Mouse (Mus musculus): Measurements from ENCODE around the gene Il27. TPM values are rescaled to one million over a fixed set of nuclear protein-coding genes. Genes with fewer than 3 reads are reported as not detected.
A peak's percentile ranks its signal among the peaks of the same experiment; 100 is the strongest.

Gene Il27
- polyA plus RNA-seq, 1 experiment, result 0.51 TPM

DNA sequence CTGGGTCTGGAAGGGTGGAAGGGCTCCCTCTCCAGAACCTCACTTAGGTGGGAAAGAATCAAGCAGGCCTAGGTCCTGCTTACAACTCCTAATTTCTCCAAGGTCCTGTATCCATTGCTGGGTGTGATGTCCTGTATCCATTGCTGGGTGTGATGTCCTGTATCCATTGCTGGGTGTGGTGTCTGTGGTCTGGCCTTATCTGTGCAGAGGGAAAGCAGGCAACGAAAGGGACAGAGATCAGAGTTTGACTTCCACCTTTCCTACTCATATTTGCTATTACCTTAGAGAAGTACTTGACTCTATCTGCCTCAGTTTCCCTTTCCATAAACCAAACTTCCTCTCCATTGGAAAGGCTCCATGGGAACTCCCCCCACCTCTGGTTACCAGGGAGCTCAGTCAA, 28.6 kb upstream of the Il27 start:
- Histone ChIP-seq H3K27ac (ENCODE audit: insufficient read depth, low read depth, low read length) (no peak overlapping the region), H3K27me3 (ENCODE audit: control insufficient read depth, insufficient read depth, low read length) (no peaks in the 10 kb centered on the region), H3K36me3 (ENCODE audit: control insufficient read depth, insufficient read depth, low read length) (no peaks in the 10 kb centered on the region), H3K4me1 (ENCODE audit: control insufficient read depth, insufficient read depth, insufficient read length, low read length) (peaks cover 7% of the 10 kb centered on the region; the same call in 1 of the 2 replicates), H3K4me3 (ENCODE audit: low read depth, low read length) (no peak overlapping the region)
- WGBS, result 54% methylated on average over 1 of the region's 1 CpGs
- TF ChIP-seq CTCF (IDR thresholded peaks at IDR 0.05; ENCODE audit: extremely low read depth, insufficient read length, insufficient replicate concordance, low read depth, low read length) (no peak), POLR2A (IDR thresholded peaks at IDR 0.05; ENCODE audit: low read depth, low read length) (no peak)

DNA sequence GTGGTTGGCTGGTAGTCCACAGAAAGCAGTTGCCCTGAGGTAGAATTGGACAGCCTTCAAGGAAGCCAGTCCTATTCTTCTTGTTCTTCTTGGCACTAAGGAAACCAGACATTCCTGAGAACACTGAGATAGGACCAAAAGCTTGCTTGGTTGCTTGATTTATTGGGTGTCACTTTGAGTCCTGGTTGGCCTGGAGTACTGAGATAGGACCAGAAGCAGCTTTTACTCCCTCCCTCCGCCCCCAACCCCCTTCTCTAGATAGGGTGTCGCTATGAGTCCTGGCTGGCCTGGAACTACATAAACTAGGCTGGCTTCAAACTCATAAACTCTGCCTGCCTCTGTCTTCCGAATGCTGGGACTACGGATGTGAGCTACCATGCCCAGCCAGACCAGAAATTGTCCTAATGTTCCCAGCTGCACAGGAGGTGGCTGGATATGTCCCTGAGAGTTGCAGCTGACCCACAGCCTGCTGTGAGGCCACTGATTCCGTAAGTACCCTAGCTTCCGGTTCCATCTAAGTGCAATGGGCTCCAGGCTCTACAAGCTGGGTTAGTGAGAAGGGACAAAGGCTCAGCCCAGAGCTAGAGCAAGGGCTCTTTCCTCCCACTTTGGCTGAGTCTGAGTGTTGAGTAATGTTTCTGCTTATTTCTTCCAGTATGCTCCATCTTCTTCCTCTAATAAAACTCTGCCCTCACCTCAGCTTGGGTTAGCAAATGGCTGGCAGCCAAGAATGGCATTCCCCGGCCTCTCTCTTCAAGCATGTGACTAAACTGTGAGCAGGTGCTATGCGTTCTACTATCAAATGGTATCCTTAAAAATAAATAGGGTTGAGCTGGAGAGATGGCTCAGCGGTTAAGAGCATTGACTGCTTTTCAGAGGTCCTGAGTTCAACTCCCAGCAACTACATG, 27.0 kb upstream of the Il27 start:
- H3K36me3 ChIP-seq (ENCODE audit: control insufficient read depth, insufficient read depth, low read length), result no peaks in the 10 kb centered on the region
- H3K27me3 ChIP-seq (ENCODE audit: control insufficient read depth, insufficient read depth, low read length), result no peaks in the 10 kb centered on the region
- no peak overlapping the region for H3K27ac ChIP-seq (ENCODE audit: insufficient read depth, low read depth, low read length)
- TF ChIP-seq POLR2A (IDR thresholded peaks at IDR 0.05; ENCODE audit: low read depth, low read length) (no peak), CTCF (IDR thresholded peaks at IDR 0.05; ENCODE audit: extremely low read depth, insufficient read length, insufficient replicate concordance, low read depth, low read length) (no peak)
- peaks cover 7% of the 10 kb centered on the region; the same call in 1 of the 2 replicates for H3K4me1 ChIP-seq (ENCODE audit: control insufficient read depth, insufficient read depth, insufficient read length, low read length)
- 48% methylated on average over 9 of the region's 9 CpGs for WGBS
- H3K4me3 ChIP-seq (ENCODE audit: low read depth, low read length), result no peak overlapping the region

DNA sequence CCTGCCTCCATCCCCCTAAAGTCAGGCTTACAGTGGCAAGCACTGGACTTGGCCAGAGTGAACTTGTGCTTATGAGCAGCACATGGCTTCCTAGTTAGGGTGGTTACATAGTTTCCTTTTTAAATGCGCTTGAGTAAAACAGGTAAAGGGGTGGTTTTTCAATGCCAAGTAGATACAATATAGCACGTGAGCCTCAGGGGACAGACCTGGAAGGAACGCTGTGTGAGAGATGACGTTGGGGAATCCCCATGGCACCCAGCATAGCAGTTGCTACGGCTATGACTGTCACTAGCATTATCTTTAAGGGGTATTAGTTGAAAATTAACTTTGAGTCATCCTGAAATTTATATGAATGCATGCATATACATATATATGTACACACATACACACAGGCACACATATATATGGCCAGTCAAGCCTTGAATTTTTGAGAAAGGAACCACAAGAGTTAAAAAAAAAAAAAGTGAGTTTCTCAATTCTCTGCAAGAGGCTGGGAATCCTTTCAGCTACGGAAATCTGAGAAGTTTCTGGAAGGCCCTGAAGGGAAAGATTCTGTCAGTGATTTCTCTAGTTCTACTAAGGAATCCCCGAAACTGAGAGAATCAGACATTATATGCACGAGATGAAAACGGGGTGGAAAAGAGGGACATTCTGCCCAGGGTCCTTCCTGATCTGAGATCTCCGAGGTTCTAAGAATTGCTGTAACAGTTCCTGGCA, 25.0 kb upstream of the Il27 start:
- H3K27me3 ChIP-seq (ENCODE audit: control insufficient read depth, insufficient read depth, low read length), result no peaks in the 10 kb centered on the region

DNA sequence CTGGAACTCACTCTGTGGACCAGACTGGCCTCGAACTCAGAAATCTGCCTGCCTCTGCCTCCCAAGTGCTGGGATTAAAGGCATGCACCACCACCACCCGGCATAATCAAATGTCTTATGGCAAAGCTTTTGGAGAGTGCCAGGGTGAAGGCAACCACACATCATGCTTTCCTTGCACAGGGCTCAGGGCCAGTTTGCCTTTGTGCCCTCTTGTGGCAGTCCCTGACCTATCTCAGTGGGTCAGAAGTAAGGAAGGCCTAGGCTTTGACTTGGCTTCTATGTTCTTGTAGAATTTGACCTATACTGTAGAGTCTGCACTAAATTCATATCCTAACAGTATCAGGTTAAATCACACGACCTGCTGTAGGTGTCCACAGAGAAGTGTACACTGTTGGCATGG, 22.0 kb upstream of the Il27 start:
- Histone ChIP-seq H3K27ac (ENCODE audit: insufficient read depth, low read depth, low read length) (no peak overlapping the region), H3K27me3 (ENCODE audit: control insufficient read depth, insufficient read depth, low read length) (no peaks in the 10 kb centered on the region), H3K4me3 (ENCODE audit: low read depth, low read length) (no peak overlapping the region), H3K4me1 (ENCODE audit: control insufficient read depth, insufficient read depth, insufficient read length, low read length) (no peaks in the 10 kb centered on the region; the same call in 1 of the 2 replicates), H3K36me3 (ENCODE audit: control insufficient read depth, insufficient read depth, low read length) (no peaks in the 10 kb centered on the region)
- TF ChIP-seq POLR2A (IDR thresholded peaks at IDR 0.05; ENCODE audit: low read depth, low read length) (no peak), CTCF (IDR thresholded peaks at IDR 0.05; ENCODE audit: extremely low read depth, insufficient read length, insufficient replicate concordance, low read depth, low read length) (no peak)
- WGBS, result 74% methylated on average over 3 of the region's 3 CpGs

More for the DNA sequence above, 25.0 kb upstream of the Il27 start:
- WGBS, result 65% methylated on average over 10 of the region's 10 CpGs
- TF ChIP-seq POLR2A (IDR thresholded peaks at IDR 0.05; ENCODE audit: low read depth, low read length), result no peak
- no peak for TF ChIP-seq CTCF (IDR thresholded peaks at IDR 0.05; ENCODE audit: extremely low read depth, insufficient read length, insufficient replicate concordance, low read depth, low read length)
- Histone ChIP-seq H3K27ac (ENCODE audit: insufficient read depth, low read depth, low read length) (no peak overlapping the region), H3K4me1 (ENCODE audit: control insufficient read depth, insufficient read depth, insufficient read length, low read length) (no peaks in the 10 kb centered on the region; the same call in 1 of the 2 replicates), H3K36me3 (ENCODE audit: control insufficient read depth, insufficient read depth, low read length) (no peaks in the 10 kb centered on the region), H3K4me3 (ENCODE audit: low read depth, low read length) (no peak overlapping the region)

DNA sequence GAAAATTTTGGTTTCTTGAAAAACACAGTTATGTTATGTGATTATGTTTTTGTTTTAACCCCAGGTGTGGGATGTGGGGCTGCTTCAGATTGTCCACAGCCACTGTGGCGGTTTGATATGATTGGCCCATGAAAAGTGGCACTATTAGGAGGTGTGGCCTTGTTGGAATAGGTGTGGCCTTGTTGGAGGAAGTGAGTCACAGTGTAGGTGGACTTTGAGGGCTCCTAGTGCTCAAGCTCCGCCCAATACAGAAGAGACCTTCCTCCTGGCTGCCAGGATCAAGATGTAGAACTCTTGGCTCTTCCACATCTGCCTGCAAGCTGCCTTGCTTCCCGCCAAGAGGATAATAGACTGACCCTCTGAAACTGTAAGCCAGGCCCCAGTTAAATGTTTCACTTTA, 18.0 kb upstream of the Il27 start:
- no peaks in the 10 kb centered on the region; the same call in 1 of the 2 replicates for H3K4me1 ChIP-seq (ENCODE audit: control insufficient read depth, insufficient read depth, insufficient read length, low read length)
- H3K36me3 ChIP-seq (ENCODE audit: control insufficient read depth, insufficient read depth, low read length), result no peaks in the 10 kb centered on the region
- H3K27me3 ChIP-seq (ENCODE audit: control insufficient read depth, insufficient read depth, low read length), result no peaks in the 10 kb centered on the region
- H3K27ac ChIP-seq (ENCODE audit: insufficient read depth, low read depth, low read length), result no peak overlapping the region
- H3K4me3 ChIP-seq (ENCODE audit: low read depth, low read length), result no peak overlapping the region
- TF ChIP-seq CTCF (IDR thresholded peaks at IDR 0.05; ENCODE audit: extremely low read depth, insufficient read length, insufficient replicate concordance, low read depth, low read length), result no peak
- no peak for TF ChIP-seq POLR2A (IDR thresholded peaks at IDR 0.05; ENCODE audit: low read depth, low read length)
- 94% methylated on average over 3 of the region's 3 CpGs for WGBS

DNA sequence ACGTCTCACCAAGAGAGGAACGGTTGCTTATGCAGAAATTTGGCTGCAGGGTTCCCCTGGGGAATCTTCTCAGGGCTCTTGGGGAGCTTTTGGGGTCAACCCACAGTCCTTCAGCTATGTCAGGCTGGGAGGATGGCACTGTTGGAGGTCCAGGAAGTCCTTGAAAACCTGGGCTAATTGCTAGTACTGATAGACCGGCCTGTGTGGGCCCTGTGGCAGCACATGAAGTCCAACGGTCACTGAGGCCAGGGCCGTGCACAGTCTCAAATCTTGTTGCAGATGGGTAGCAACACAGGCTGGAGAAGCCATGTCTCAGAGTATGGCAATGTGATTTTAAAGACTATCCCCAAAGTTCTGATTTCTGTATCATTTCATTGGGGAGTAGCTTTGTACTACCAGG, 13.1 kb upstream of the Il27 start:
- peaks cover 4% of the 10 kb centered on the region; the same call in 1 of the 2 replicates for H3K4me1 ChIP-seq (ENCODE audit: control insufficient read depth, insufficient read depth, insufficient read length, low read length)
- TF ChIP-seq POLR2A (IDR thresholded peaks at IDR 0.05; ENCODE audit: low read depth, low read length), result no peak
- no peak for TF ChIP-seq CTCF (IDR thresholded peaks at IDR 0.05; ENCODE audit: extremely low read depth, insufficient read length, insufficient replicate concordance, low read depth, low read length)
- H3K4me3 ChIP-seq (ENCODE audit: low read depth, low read length), result no peak overlapping the region
- H3K27me3 ChIP-seq (ENCODE audit: control insufficient read depth, insufficient read depth, low read length), result no peaks in the 10 kb centered on the region
- H3K27ac ChIP-seq (ENCODE audit: insufficient read depth, low read depth, low read length), result no peak overlapping the region
- no peaks in the 10 kb centered on the region for H3K36me3 ChIP-seq (ENCODE audit: control insufficient read depth, insufficient read depth, low read length)
- WGBS, result 65% methylated on average over 5 of the region's 5 CpGs

DNA sequence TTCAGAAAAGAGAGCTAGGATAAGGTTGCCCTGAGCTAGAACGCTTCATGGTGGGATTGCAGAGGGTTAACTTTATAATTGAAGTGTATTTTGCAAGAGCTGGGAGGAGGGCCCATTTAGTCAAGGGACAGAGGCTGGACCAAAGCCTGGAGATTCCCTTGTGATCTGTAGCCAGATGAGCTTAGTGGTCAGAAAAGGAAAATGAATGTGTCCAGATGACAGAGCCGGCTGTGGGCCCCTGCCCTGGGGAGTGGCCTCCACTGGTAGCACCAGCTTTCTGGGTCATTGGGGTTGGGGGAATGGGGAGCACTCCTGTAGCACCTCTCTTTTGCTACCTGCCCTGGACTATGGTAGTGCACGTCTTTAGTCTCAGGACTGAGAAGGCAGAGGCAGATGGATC, 12.3 kb upstream of the Il27 start:
- Histone ChIP-seq H3K4me3 (ENCODE audit: low read depth, low read length) (no peak overlapping the region), H3K4me1 (ENCODE audit: control insufficient read depth, insufficient read depth, insufficient read length, low read length) (peaks cover 4% of the 10 kb centered on the region; the same call in 1 of the 2 replicates), H3K27me3 (ENCODE audit: control insufficient read depth, insufficient read depth, low read length) (no peaks in the 10 kb centered on the region), H3K27ac (ENCODE audit: insufficient read depth, low read depth, low read length) (peak overlapping the region; percentile 61; the same call in 1 of the 2 replicates), H3K36me3 (ENCODE audit: control insufficient read depth, insufficient read depth, low read length) (no peaks in the 10 kb centered on the region)
- no peak for TF ChIP-seq POLR2A (IDR thresholded peaks at IDR 0.05; ENCODE audit: low read depth, low read length)
- no peak for TF ChIP-seq CTCF (IDR thresholded peaks at IDR 0.05; ENCODE audit: extremely low read depth, insufficient read length, insufficient replicate concordance, low read depth, low read length)
- 65% methylated on average over 3 of the region's 3 CpGs for WGBS

All from small intestine, adult 2 months (tissue).